Mouse (Mus musculus): ENCODE measurements at regions not wholly inside any gene's neighbourhood (a gene's known extent, or its start where the extent isn't known, plus 50 kb on each side); places are given as distances from the start of the nearest gene placed in this dataset.

DNA sequence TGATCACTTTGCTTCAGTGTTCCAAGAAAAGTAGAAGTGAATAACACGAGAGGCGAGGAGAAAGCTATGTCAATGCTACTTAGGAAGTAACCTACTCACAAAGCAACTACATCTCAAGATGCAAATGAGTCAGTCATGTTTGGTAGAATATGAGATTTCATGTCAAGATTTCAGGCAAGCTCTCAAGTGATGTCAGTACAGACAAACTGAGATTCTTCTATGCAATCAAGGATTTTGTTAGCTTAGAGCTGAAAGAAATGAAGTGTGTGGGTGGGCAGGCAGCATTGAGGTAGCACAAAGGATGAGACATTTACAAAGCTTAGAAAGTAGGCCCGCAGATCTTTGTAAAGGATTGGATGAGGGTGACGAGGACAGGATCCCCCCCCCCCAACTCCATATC, 480.0 kb upstream of the Syt1 start:
- H3K9ac ChIP-seq (replicated peaks; ENCODE audit: low read length) = no peak overlapping the region
- H3K4me1 ChIP-seq (ENCODE audit: insufficient read depth, low read length) = no peaks in the 10 kb centered on the region
- WGBS = 89% methylated on average over 4 of the region's 4 CpGs
- no peaks in the 10 kb centered on the region for H3K27me3 ChIP-seq (ENCODE audit: insufficient read depth, low read length)
- no peak overlapping the region for H3K4me2 ChIP-seq (replicated peaks; ENCODE audit: low read depth, low read length)
- ATAC-seq (ENCODE audit: low FRiP score, low TSS enrichment) = no peak
- H3K4me3 ChIP-seq (ENCODE audit: low read length) = no peak overlapping the region
- no peak overlapping the region for H3K27ac ChIP-seq (ENCODE audit: low read length)
- H3K36me3 ChIP-seq (ENCODE audit: insufficient read depth, low read length) = no peaks in the 10 kb centered on the region
- H3K9me3 ChIP-seq (ENCODE audit: low read length) = no peaks in the 10 kb centered on the region

DNA sequence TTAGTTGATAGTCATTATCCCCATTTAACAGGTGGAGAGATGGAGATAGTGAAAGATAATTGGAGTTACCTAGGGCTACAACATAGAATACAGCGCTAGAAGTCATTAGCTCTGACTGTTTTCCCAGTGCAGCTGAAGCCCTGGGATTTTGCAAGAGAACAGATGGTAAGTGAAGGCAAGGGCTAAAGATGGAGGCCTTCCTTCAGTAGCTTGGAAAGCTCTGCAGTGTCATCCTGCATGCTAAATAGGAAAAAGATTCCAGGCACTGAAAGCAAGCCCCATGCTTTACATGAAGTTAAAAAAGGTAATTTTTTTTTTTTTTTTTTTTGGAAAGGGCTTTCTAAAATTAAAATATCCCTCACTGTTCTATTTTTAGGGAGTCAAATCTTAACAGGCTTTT, 477.2 kb upstream of the Syt1 start:
- Histone ChIP-seq H3K4me3 (ENCODE audit: low read length) (no peak overlapping the region), H3K4me2 (replicated peaks; ENCODE audit: low read depth, low read length) (no peak overlapping the region), H3K27me3 (ENCODE audit: insufficient read depth, low read length) (no peaks in the 10 kb centered on the region), H3K9me3 (ENCODE audit: low read length) (no peaks in the 10 kb centered on the region), H3K4me1 (ENCODE audit: insufficient read depth, low read length) (no peaks in the 10 kb centered on the region), H3K9ac (replicated peaks; ENCODE audit: low read length) (no peak overlapping the region), H3K36me3 (ENCODE audit: insufficient read depth, low read length) (no peaks in the 10 kb centered on the region), H3K27ac (ENCODE audit: low read length) (no peak overlapping the region)
- no peak for ATAC-seq (ENCODE audit: low FRiP score, low TSS enrichment)
- 97% methylated on average over 1 of the region's 1 CpGs for WGBS

DNA sequence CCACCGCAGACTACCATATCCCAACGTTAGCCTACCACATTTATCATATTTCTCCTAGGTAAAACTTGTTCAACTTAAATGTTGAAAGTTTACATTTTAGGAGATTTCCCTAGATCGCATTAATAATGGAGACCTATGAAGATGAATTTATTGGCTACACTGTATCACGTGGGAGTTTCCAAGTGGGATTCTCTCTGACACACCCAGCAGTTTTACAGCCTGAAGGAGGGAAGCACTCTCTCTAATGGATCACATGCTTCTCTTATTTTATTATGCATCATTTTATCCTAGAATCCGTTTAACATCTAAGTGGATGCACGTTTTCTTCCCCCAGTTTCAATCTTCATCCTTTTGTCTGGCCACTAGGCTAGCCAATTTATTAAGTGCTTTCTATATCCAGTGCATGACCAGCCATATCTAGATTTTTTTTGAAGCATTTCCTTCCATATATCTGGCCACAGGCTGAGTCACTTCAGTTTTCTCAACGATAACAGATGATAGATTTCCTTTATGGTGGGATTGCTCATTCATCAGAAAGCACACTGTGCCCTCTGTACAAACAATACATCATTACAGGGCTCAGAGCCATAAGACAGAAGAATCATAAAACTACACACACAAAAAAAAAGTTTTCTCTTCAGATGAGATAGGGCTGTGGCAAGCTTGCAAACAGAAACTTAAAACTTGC, 476.3 kb upstream of the Syt1 start:
- H3K4me1 ChIP-seq (ENCODE audit: insufficient read depth, low read length) = no peaks in the 10 kb centered on the region
- H3K36me3 ChIP-seq (ENCODE audit: insufficient read depth, low read length) = no peaks in the 10 kb centered on the region
- no peak overlapping the region for H3K4me2 ChIP-seq (replicated peaks; ENCODE audit: low read depth, low read length)
- H3K9me3 ChIP-seq (ENCODE audit: low read length) = no peaks in the 10 kb centered on the region
- no peak overlapping the region for H3K9ac ChIP-seq (replicated peaks; ENCODE audit: low read length)
- WGBS = 67% methylated on average over 7 of the region's 7 CpGs
- no peak for ATAC-seq (ENCODE audit: low FRiP score, low TSS enrichment)
- no peaks in the 10 kb centered on the region for H3K27me3 ChIP-seq (ENCODE audit: insufficient read depth, low read length)
- H3K4me3 ChIP-seq (ENCODE audit: low read length) = no peak overlapping the region
- H3K27ac ChIP-seq (ENCODE audit: low read length) = no peak overlapping the region

DNA sequence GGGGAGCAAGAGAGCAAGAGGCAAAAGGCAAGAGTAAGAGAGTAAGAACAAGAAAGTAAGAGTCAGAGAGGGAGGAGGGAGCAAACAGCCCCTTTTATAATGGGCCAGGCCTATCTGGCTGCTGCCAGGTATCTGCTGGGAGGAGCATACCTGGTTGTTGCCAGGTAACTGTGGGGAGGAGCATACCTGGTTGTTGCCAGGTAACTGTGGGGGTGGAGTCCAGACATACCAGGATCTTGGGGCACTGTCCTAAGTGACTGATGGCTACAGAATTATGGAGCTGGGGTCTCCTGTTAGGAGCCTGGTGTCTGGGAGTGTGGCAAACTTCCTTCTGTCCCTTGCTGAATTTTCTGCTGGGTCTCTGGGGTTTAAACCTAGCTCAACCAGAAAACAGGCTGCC, 469.8 kb upstream of the Syt1 start:
- no peaks in the 10 kb centered on the region for H3K9me3 ChIP-seq (ENCODE audit: low read length)
- ATAC-seq (ENCODE audit: low FRiP score, low TSS enrichment) = no peak
- no peaks in the 10 kb centered on the region for H3K27me3 ChIP-seq (ENCODE audit: insufficient read depth, low read length)
- no peak overlapping the region for H3K4me3 ChIP-seq (ENCODE audit: low read length)
- H3K4me1 ChIP-seq (ENCODE audit: insufficient read depth, low read length) = no peaks in the 10 kb centered on the region
- no peaks in the 10 kb centered on the region for H3K36me3 ChIP-seq (ENCODE audit: insufficient read depth, low read length)
- no peak overlapping the region for H3K27ac ChIP-seq (ENCODE audit: low read length)
- no peak overlapping the region for H3K9ac ChIP-seq (replicated peaks; ENCODE audit: low read length)
- no peak overlapping the region for H3K4me2 ChIP-seq (replicated peaks; ENCODE audit: low read depth, low read length)

DNA sequence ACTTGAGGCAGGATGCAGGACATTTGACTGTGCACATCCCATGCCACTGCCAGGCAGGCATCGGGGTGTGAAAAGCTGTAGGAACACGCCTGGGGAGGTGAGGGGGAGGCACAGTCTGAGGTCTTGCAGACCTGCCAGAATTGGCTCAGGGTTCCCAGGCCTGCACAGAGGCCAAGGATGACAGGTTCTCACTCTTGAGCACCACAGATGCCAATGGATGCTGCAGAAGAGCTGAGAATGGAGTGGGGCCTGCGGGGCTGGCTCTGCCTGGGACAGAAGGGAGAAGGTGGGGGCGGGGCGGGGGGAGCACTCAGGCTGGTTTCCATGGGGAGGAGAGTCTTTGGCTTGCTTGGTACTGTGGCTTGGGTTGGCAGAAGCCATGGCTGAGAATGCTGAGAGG, 469.2 kb upstream of the Syt1 start:
- no peak overlapping the region for H3K4me2 ChIP-seq (replicated peaks; ENCODE audit: low read depth, low read length)
- no peaks in the 10 kb centered on the region for H3K9me3 ChIP-seq (ENCODE audit: low read length)
- H3K4me1 ChIP-seq (ENCODE audit: insufficient read depth, low read length) = no peaks in the 10 kb centered on the region
- H3K27ac ChIP-seq (ENCODE audit: low read length) = no peak overlapping the region
- WGBS = 76% methylated on average over 5 of the region's 5 CpGs
- ATAC-seq (ENCODE audit: low FRiP score, low TSS enrichment) = no peak
- H3K27me3 ChIP-seq (ENCODE audit: insufficient read depth, low read length) = no peaks in the 10 kb centered on the region
- no peaks in the 10 kb centered on the region for H3K36me3 ChIP-seq (ENCODE audit: insufficient read depth, low read length)
- H3K9ac ChIP-seq (replicated peaks; ENCODE audit: low read length) = no peak overlapping the region
- H3K4me3 ChIP-seq (ENCODE audit: low read length) = no peak overlapping the region

DNA sequence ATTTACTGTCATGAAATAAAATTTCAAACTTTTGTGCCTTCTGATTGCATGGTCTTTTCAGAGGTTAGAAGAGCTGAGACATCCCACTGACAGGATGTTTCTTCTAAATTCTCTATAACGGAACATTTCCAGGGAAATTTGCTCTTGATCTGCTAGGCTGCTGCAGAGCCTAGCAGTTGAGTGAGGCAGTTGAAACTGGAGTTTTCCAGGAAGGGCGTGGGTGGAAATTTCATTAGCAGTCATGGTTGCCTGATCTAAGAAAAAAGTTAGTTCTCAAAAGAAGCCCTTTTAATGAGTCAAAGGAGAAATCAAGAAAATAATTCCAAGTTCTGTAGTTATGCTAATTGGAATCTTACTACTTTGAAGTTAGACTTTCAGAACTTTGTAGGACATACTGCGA, 455.7 kb upstream of the Syt1 start:
- H3K9ac ChIP-seq (replicated peaks; ENCODE audit: low read length) = no peak overlapping the region
- H3K36me3 ChIP-seq (ENCODE audit: insufficient read depth, low read length) = no peaks in the 10 kb centered on the region
- no peaks in the 10 kb centered on the region for H3K9me3 ChIP-seq (ENCODE audit: low read length)
- no peaks in the 10 kb centered on the region for H3K27me3 ChIP-seq (ENCODE audit: insufficient read depth, low read length)
- ATAC-seq (ENCODE audit: low FRiP score, low TSS enrichment) = no peak
- H3K4me1 ChIP-seq (ENCODE audit: insufficient read depth, low read length) = no peaks in the 10 kb centered on the region
- H3K4me3 ChIP-seq (ENCODE audit: low read length) = no peak overlapping the region
- 65% methylated on average over 3 of the region's 3 CpGs for WGBS
- H3K4me2 ChIP-seq (replicated peaks; ENCODE audit: low read depth, low read length) = no peak overlapping the region
- H3K27ac ChIP-seq (ENCODE audit: low read length) = no peak overlapping the region

DNA sequence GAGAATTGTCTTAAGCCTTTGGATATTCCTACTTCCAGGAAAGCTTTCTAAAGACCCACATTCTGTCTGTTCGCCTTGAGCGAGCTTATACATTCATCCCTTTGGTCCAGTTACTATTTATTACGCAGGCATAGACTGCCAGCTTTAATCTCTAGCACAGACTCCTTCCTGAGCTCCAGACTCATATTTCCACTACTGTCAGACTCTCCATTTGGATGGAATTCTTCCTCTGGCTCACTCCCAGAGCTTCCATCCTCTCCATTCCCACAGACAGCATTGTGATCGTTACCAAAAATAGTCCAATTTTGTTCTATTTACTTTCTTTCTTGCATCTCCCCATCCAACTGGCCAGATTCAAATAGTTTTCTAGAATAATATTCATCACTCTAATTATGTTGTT, 420.3 kb upstream of the Syt1 start:
- H3K27me3 ChIP-seq (ENCODE audit: insufficient read depth, low read length) = no peaks in the 10 kb centered on the region
- no peak overlapping the region for H3K4me2 ChIP-seq (replicated peaks; ENCODE audit: low read depth, low read length)
- H3K9ac ChIP-seq (replicated peaks; ENCODE audit: low read length) = no peak overlapping the region
- no peak for ATAC-seq (ENCODE audit: low FRiP score, low TSS enrichment)
- no peak overlapping the region for H3K4me3 ChIP-seq (ENCODE audit: low read length)
- no peaks in the 10 kb centered on the region for H3K36me3 ChIP-seq (ENCODE audit: insufficient read depth, low read length)
- no peak overlapping the region for H3K27ac ChIP-seq (ENCODE audit: low read length)
- no peaks in the 10 kb centered on the region for H3K9me3 ChIP-seq (ENCODE audit: low read length)
- WGBS = 72% methylated on average over 4 of the region's 4 CpGs
- no peaks in the 10 kb centered on the region for H3K4me1 ChIP-seq (ENCODE audit: insufficient read depth, low read length)

DNA sequence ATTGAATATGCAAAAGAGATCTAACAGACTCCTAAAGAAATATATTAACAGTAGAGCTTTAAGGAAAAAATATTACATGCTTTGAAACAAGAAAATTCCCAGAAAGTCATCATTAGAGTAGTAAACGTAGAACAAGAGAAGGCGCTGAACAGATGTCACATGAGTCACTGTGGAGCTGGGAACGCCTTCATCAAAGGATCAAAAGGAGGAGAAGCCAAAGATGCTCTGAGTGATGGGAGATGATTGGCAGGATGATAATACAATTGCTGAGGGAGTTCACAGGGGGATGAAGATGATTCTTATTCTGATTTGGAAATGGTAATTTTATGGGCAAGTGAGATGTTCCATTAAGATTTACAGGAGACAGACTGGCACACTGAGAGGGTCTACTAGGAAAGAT, 417.1 kb upstream of the Syt1 start:
- no peak overlapping the region for H3K27ac ChIP-seq (ENCODE audit: low read length)
- H3K4me2 ChIP-seq (replicated peaks; ENCODE audit: low read depth, low read length) = no peak overlapping the region
- no peaks in the 10 kb centered on the region for H3K4me1 ChIP-seq (ENCODE audit: insufficient read depth, low read length)
- no peaks in the 10 kb centered on the region for H3K36me3 ChIP-seq (ENCODE audit: insufficient read depth, low read length)
- ATAC-seq (ENCODE audit: low FRiP score, low TSS enrichment) = no peak
- no peaks in the 10 kb centered on the region for H3K27me3 ChIP-seq (ENCODE audit: insufficient read depth, low read length)
- H3K4me3 ChIP-seq (ENCODE audit: low read length) = no peak overlapping the region
- 83% methylated on average over 3 of the region's 3 CpGs for WGBS
- no peaks in the 10 kb centered on the region for H3K9me3 ChIP-seq (ENCODE audit: low read length)
- no peak overlapping the region for H3K9ac ChIP-seq (replicated peaks; ENCODE audit: low read length)

DNA sequence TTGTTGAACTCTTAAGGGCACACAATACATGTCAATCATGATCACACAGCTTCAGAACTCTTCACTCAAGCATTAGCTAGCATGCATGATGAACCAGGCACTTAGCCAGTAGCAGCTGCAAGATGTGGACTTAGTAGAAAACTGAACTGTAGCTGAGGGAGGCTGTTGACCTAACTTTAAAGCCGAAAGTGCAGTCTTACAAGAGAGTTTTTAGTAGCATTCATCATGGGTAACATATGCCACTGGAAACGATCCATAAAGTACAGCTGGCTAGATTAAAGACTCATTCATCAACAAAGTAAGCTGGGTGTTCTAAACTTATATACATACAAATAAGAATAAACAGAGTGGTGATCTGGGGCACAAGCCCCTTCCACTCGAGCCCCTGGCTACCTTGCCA, 396.2 kb upstream of the Syt1 start:
- 51% methylated on average over 3 of the region's 3 CpGs for WGBS
- Histone ChIP-seq H3K4me1 (ENCODE audit: insufficient read depth, low read length) (no peaks in the 10 kb centered on the region), H3K27me3 (ENCODE audit: insufficient read depth, low read length) (no peaks in the 10 kb centered on the region), H3K9ac (replicated peaks; ENCODE audit: low read length) (no peak overlapping the region), H3K4me2 (replicated peaks; ENCODE audit: low read depth, low read length) (no peak overlapping the region), H3K4me3 (ENCODE audit: low read length) (no peak overlapping the region), H3K27ac (ENCODE audit: low read length) (no peak overlapping the region), H3K9me3 (ENCODE audit: low read length) (no peaks in the 10 kb centered on the region), H3K36me3 (ENCODE audit: insufficient read depth, low read length) (no peaks in the 10 kb centered on the region)
- ATAC-seq (ENCODE audit: low FRiP score, low TSS enrichment) = peak; percentile 31; the same call in 1 of the 2 replicates

DNA sequence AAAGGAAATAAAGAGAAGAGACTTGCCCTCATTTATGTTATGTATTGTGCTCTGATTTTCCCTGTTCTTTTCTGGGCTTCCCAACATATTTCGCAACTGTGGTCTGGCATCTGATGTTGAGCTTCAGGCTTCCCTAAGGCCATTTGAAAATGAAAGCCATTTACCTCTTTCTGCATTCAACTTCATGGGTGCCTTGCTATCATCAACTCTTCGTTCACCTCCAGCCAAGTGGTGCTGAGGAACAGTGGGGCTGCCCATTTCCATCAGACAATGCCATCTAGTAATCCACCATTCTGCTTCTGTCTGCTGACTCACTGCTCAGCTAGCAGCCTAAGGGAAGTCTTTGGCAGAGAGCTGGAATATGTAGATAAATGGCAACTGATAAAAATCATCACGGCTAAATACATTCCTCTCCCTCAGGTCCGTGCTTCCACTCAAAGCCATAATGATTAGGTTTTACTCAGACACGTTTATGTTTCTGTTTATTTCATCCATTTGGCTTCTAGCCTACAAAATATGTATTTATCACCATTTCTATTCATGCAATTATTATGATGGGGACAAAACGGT, 394.4 kb upstream of the Syt1 start:
- H3K36me3 ChIP-seq (ENCODE audit: insufficient read depth, low read length) = no peaks in the 10 kb centered on the region
- no peaks in the 10 kb centered on the region for H3K9me3 ChIP-seq (ENCODE audit: low read length)
- H3K4me3 ChIP-seq (ENCODE audit: low read length) = no peak overlapping the region
- no peak overlapping the region for H3K9ac ChIP-seq (replicated peaks; ENCODE audit: low read length)
- no peak overlapping the region for H3K4me2 ChIP-seq (replicated peaks; ENCODE audit: low read depth, low read length)
- WGBS = 83% methylated on average over 6 of the region's 6 CpGs
- no peak for ATAC-seq (ENCODE audit: low FRiP score, low TSS enrichment)
- no peaks in the 10 kb centered on the region for H3K4me1 ChIP-seq (ENCODE audit: insufficient read depth, low read length)
- H3K27ac ChIP-seq (ENCODE audit: low read length) = no peak overlapping the region
- H3K27me3 ChIP-seq (ENCODE audit: insufficient read depth, low read length) = no peaks in the 10 kb centered on the region

Measured in kidney, embryonic 16.5 days (tissue).